ENCODE assay signal across 20 mouse cellular contexts in the genomic region with DNA sequence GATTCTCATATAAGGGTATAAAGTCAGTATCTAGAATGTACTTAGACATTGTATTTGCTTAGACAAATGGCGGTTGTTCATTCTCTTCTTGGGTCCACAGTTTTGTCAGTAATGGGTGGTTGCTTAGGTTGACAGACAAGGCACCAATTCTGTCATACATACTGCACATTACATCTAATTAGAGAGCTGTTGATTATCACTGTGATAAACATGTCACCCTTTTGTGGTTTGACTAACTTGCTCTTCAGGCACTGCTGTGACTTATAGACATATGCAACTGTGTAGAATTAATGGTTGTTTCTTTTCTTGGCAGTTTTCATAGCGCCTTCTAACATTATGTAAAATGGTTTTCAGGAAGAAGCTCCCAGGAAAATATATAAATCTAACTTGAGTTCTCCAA.
"Had no signal": no experiment of that assay in that cellular context is flagged by ENCODE, and none has a peak within 500 bp of the region (broad histone marks: within the 10 kb centered on the region; RNA-seq: fewer than 3 reads in every experiment).

No protein-coding gene starts in this region.

- H3K9me3 ChIP-seq: lung, embryonic 15.5 days; midbrain, embryonic 13.5 days; midbrain, embryonic 15.5 days; neural tube, embryonic 12.5 days; stomach, embryonic 15.5 days had no signal

- H3K4me1 ChIP-seq: lung, embryonic 15.5 days; megakaryocyte, embryonic 14.5 days; midbrain, embryonic 13.5 days; midbrain, embryonic 15.5 days; neural tube, embryonic 12.5 days; stomach, embryonic 15.5 days had no signal

- H3K9ac ChIP-seq: liver, postnatal 0 days; lung, embryonic 15.5 days; midbrain, embryonic 13.5 days; midbrain, embryonic 15.5 days; neural tube, embryonic 12.5 days; stomach, embryonic 15.5 days had no signal

- H3K27me3 ChIP-seq: lung, embryonic 15.5 days; megakaryocyte, embryonic 14.5 days; midbrain, embryonic 13.5 days; midbrain, embryonic 15.5 days; neural tube, embryonic 12.5 days; stomach, embryonic 15.5 days had no signal

- H3K27ac ChIP-seq: lung, embryonic 15.5 days; macrophage; midbrain, embryonic 13.5 days; midbrain, embryonic 15.5 days; neural tube, embryonic 12.5 days; stomach, embryonic 15.5 days; stomach, postnatal 0 days had no signal

- H3K4me3 ChIP-seq: lung, embryonic 15.5 days; megakaryocyte, embryonic 14.5 days; midbrain, embryonic 13.5 days; midbrain, embryonic 15.5 days; neural tube, embryonic 12.5 days; stomach, embryonic 15.5 days had no signal

- H3K36me3 ChIP-seq: lung, embryonic 15.5 days; midbrain, embryonic 13.5 days; midbrain, embryonic 15.5 days; neural tube, embryonic 12.5 days; stomach, embryonic 15.5 days had no signal

- ATAC-seq: liver, postnatal 0 days; lung, postnatal 0 days had no signal

- DNase-seq: liver, postnatal 0 days; lung, adult 2 months; lung, postnatal 14 days; lung, postnatal 36 days; retina, postnatal 1 day; right cerebral cortex, adult 18-20 months; right cerebral cortex, postnatal 25 days; thymus, adult 2 months; thymus, postnatal 25 days; thymus, postnatal 4 days had no signal

- H3K4me2 ChIP-seq: lung, embryonic 15.5 days; midbrain, embryonic 11.5 days; midbrain, embryonic 13.5 days; midbrain, embryonic 15.5 days; neural tube, embryonic 12.5 days; stomach, embryonic 15.5 days had no signal
